Mouse (Mus musculus): Measurements from ENCODE around the gene Anp32b. TPM values are rescaled to one million over a fixed set of nuclear protein-coding genes. Genes with fewer than 3 reads are reported as not detected.

Gene Anp32b
- polyA plus RNA-seq, 1 experiment from 2014 or later, result 70.3 TPM

DNA sequence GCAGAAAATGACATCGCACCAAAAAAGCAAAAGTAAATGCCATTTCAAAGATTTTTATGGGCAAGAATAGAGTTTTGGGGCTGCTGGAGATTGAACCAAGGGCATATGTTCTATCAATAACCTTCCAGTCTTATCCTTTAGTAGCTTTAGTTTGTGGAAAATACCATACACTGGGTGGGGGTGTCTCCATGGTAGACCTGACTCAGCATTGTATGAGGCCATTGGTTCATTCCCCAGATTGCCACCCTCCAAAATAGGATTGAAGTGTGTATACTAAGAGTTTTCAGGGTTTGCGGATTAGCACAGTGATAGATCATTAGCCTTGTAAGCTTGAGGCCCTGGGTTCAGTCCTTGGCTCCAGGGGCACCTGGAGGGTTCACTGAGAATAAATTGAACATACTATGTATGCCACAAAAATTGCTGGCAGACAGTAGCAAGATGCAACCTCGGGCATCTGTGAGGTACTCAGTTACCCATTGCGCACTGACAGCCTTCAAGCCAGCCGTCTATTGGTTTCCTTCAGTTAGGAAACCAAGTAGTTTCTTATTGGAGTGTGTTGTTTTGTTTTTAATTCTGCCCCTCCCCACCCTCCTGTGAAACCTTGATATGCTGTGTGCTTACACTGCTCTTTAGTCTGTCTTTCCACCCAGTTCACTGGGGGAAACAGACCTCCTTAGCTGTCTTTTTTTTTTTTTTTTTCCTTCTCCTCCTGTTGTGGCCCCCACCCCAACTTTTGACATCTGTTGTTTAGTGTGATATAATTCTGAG is 3.6 kb downstream of the Anp32b start:
- Histone ChIP-seq H3K4me1 (peaks cover 35% of the 10 kb centered on the region), H3K27ac (replicated peaks) (no peak overlapping the region), H3K36me3 (no peaks in the 10 kb centered on the region), H3K4me2 (no peak overlapping the region; the same call in 1 of the 2 replicates), H3K9me3 (replicated peaks) (no peaks in the 10 kb centered on the region), H3K4me3 (replicated peaks) (no peak overlapping the region), H3K27me3 (replicated peaks) (no peaks in the 10 kb centered on the region), H3K9ac (replicated peaks) (no peak overlapping the region)
- WGBS, result 80% methylated on average over 5 of the region's 5 CpGs
- no peak for ATAC-seq (ENCODE audit: low FRiP score)

DNA sequence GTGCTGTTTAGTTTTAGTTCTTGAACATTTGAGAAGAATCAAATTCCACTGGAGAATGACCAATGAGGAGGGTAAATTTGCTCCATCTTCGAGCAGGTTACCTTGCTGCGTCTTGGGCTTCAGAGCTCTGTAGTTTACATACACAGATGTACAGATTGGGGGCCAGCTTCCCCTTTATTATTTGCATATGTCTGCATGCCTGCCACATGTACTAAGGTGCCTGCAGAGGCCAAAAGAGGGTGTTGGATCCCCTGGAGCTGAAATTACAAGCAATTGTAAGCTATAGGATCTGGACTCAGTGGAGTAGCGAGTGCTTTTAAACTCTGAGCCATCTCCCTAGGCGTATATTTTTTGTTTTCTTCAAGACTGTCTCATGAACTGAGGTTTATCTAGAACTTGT is 6.1 kb downstream of the Anp32b start:
- 89% methylated on average over 4 of the region's 4 CpGs for WGBS
- Histone ChIP-seq H3K4me1 (peaks cover 29% of the 10 kb centered on the region), H3K9me3 (replicated peaks) (no peaks in the 10 kb centered on the region), H3K9ac (replicated peaks) (no peak overlapping the region), H3K36me3 (peaks cover 7% of the 10 kb centered on the region), H3K27me3 (replicated peaks) (no peaks in the 10 kb centered on the region), H3K27ac (replicated peaks) (no peak overlapping the region), H3K4me3 (replicated peaks) (no peak overlapping the region), H3K4me2 (no peak overlapping the region)
- no peak for ATAC-seq (ENCODE audit: low FRiP score)

DNA sequence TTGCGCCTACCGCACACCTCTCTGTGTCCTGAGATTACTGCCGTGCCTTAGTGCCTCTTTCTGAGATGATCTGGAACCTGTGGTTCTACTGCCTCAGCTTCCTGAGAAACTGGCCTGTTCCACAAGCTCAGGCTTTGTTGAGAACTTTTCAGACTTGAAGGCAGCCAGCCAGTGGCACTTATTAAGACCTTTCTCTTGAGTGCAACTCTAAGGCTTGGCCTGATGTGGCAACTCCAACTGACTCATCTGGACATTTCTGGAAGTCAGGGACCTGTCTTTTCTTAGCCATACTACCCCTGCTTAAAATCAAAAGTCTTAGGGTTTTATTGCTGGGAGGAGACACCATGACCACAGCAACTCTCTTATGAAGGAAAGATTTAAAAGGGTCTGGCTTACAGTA is 6.5 kb downstream of the Anp32b start:
- H3K36me3 ChIP-seq, result peaks cover 8% of the 10 kb centered on the region
- peaks cover 29% of the 10 kb centered on the region for H3K4me1 ChIP-seq
- 97% methylated on average over 3 of the region's 3 CpGs for WGBS
- ATAC-seq (ENCODE audit: low FRiP score), result no peak
- no peak overlapping the region for H3K9ac ChIP-seq (replicated peaks)
- no peak overlapping the region for H3K4me2 ChIP-seq
- no peaks in the 10 kb centered on the region for H3K27me3 ChIP-seq (replicated peaks)
- no peak overlapping the region for H3K4me3 ChIP-seq (replicated peaks)
- no peaks in the 10 kb centered on the region for H3K9me3 ChIP-seq (replicated peaks)
- no peak overlapping the region for H3K27ac ChIP-seq (replicated peaks)

DNA sequence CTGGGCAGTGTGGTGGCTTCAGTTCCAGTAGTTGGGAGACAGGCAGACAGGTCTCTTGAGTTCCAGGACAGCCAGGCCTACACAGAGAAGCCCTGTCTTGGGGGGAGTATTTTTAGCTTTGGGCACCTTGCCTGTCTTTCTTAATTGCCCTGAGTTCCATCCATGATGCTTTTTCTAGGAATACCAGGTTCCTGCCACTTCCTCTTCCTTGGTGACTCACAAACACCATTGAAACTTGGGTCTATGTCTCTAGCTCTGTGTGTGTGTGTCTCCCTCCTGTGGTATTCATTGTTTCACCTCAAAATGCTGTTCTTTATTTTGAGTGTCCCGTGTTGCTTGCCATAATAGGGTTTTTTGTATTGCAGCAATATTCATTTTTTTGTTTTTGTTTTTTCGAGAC is 7.7 kb downstream of the Anp32b start:
- Histone ChIP-seq H3K4me3 (replicated peaks) (no peak overlapping the region), H3K4me1 (peaks cover 17% of the 10 kb centered on the region), H3K27me3 (replicated peaks) (no peaks in the 10 kb centered on the region), H3K9ac (replicated peaks) (no peak overlapping the region), H3K36me3 (peaks cover 18% of the 10 kb centered on the region), H3K9me3 (replicated peaks) (no peaks in the 10 kb centered on the region), H3K4me2 (no peak overlapping the region), H3K27ac (replicated peaks) (no peak overlapping the region)
- ATAC-seq (ENCODE audit: low FRiP score), result no peak
- WGBS, result 96% methylated on average over 2 of the region's 2 CpGs

DNA sequence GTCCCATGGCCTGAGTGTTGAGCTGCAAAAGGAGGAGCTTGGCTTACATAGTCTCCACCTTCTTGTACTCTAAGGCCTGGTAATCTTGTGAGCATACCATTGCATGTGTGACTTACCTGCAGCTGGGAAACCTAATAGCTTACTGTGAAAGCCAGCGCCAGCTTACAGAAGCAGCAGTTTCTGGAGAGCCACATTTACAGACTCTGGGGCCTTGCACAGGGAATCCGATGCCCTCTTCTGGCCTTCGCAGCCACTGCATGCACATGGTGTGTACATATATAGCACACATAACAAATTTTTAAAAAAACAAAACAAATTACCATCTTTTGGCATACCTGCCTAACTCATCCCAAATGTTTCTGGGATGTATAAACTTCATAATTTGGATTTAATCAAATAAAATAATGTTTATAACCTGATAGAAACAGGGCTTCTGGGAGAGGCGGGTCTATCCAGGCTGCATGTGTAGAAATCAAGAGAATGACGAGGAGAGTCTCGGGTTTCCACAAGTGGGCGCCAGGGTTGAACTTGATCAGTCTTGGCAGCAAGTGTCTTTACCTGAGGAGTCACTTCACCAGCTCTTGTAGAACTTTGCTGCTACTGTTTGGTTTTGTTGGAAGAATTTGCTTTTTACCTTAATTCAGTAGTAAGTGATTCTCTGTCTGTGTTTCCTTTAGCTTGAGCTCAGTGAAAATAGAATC is 12.6 kb downstream of the Anp32b start:
- H3K36me3 ChIP-seq, result peaks cover 57% of the 10 kb centered on the region
- ATAC-seq (ENCODE audit: low FRiP score), result no peak
- 89% methylated on average over 7 of the region's 7 CpGs for WGBS

DNA sequence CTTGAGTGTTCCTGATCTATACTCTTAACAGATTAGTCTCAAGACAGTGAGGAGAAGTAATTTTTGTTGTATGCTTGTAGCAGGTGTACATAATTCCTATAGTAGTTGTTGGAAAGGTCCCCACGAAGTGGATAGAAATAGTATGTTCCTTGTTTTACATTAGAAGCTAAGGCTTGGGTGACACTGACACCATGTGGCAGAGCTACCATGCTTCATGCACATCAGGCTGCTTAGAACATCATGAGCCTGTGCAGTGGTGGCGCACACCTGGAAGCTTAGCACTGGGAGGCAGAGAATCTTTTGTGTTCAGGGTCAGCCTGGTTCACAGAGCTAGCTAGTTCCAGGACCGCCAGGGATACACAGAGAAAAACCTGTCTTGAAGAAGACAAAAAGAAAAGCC is 15.0 kb downstream of the Anp32b start:
- no peaks in the 10 kb centered on the region for H3K4me1 ChIP-seq
- ATAC-seq (ENCODE audit: low FRiP score), result no peak

More for the DNA sequence above, 12.6 kb downstream of the Anp32b start:
- H3K27me3 ChIP-seq (replicated peaks), result no peaks in the 10 kb centered on the region
- no peaks in the 10 kb centered on the region for H3K9me3 ChIP-seq (replicated peaks)
- no peaks in the 10 kb centered on the region for H3K4me1 ChIP-seq
- no peak overlapping the region for H3K9ac ChIP-seq (replicated peaks)
- no peak overlapping the region for H3K4me3 ChIP-seq (replicated peaks)
- no peak overlapping the region for H3K27ac ChIP-seq (replicated peaks)
- no peak overlapping the region for H3K4me2 ChIP-seq

DNA sequence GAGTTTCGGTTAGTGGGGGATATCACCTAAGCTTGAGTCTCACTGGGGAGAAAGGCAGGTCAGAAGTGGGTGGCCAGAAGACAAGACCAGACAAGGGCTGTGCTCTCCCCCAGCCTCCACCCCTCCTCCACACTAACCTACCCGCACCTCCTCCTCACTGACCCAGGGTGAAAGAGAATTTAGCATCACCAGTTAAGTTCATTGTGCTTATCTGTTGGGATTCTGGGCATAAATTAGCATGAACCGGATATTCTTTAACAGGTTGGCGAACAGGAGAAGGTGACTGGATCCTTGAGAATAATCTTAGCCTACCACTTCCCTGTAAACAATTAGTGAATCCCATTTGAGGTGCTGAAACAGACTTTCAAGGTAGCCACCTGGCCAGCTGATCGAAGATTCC is 24.4 kb downstream of the Anp32b start:
- no peak overlapping the region for H3K9ac ChIP-seq (replicated peaks)
- ATAC-seq (ENCODE audit: low FRiP score), result no peak
- no peak overlapping the region for H3K4me2 ChIP-seq
- no peaks in the 10 kb centered on the region for H3K27me3 ChIP-seq (replicated peaks)
- no peaks in the 10 kb centered on the region for H3K4me1 ChIP-seq
- 97% methylated on average over 5 of the region's 5 CpGs for WGBS
- no peak overlapping the region for H3K4me3 ChIP-seq (replicated peaks)
- no peak overlapping the region for H3K27ac ChIP-seq (replicated peaks)
- no peaks in the 10 kb centered on the region for H3K9me3 ChIP-seq (replicated peaks)
- peaks cover 51% of the 10 kb centered on the region for H3K36me3 ChIP-seq

More for the DNA sequence above, 15.0 kb downstream of the Anp32b start:
- Histone ChIP-seq H3K36me3 (peaks cover 81% of the 10 kb centered on the region), H3K4me2 (no peak overlapping the region), H3K9ac (replicated peaks) (no peak overlapping the region), H3K9me3 (replicated peaks) (no peaks in the 10 kb centered on the region), H3K27me3 (replicated peaks) (no peaks in the 10 kb centered on the region), H3K27ac (replicated peaks) (no peak overlapping the region), H3K4me3 (replicated peaks) (no peak overlapping the region)
- WGBS, result 90% methylated on average over 3 of the region's 3 CpGs

DNA sequence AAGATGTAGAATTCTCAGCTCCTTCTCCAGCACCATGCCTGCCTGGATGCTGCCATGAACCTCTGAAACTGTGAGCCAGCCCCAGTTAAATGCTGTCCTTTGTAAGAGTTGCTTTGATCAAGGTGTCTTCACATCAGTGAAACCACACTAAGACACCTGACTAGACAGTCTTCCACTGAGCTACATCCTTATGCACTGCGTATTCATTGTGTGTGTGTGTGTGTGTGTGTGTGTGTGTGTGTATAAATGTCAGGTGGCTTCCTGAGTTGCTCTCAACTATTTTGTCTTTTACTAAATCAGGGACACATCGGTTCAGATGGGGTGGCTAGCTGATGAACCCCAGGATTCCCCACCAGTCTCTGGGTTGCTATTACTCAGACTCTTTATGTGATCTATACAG is 28.4 kb downstream of the Anp32b start:
- H3K4me1 ChIP-seq, result no peaks in the 10 kb centered on the region
- 94% methylated on average over 2 of the region's 2 CpGs for WGBS
- H3K27ac ChIP-seq (replicated peaks), result no peak overlapping the region

DNA sequence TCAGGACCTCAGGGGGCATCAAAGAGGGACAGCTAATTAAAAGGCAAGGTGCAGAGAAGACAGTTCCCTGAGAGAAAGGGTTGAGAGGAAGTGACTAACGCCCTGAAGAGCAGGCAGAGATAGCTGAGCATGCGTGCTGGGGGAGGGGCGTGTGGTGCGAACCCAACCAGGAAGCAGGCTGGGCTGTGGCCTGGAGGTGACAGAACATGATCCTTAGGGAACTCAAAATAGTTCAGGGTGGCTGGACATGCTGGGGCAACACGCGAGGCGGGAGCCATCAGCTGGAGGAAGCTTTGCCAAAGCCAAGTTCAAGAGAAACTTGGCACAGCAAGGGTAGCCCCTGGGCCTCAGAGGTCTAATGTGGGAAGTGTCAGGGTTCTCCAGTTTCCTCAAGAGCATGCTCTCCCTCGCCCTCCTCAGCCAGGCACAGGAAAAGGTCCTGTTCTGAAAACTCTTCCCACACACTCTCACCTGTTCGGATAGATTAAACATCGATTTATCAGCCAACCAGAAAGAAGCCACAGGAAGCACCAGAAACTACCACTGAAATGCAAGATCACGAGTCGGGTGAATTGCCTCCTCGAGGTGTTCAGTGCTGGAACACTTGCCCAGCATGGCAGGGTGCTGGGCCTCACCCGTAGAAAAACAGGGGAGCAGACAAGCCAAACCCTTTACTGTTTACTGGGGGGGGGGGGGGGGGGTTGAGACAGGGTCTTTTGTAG is 35.2 kb downstream of the Anp32b start:
- Histone ChIP-seq H3K27ac (replicated peaks) (no peak overlapping the region), H3K36me3 (no peaks in the 10 kb centered on the region), H3K4me3 (replicated peaks) (no peak overlapping the region), H3K9ac (replicated peaks) (no peak overlapping the region), H3K4me2 (no peak overlapping the region), H3K4me1 (peaks cover 14% of the 10 kb centered on the region), H3K9me3 (replicated peaks) (no peaks in the 10 kb centered on the region), H3K27me3 (replicated peaks) (no peaks in the 10 kb centered on the region)
- WGBS, result 59% methylated on average over 14 of the region's 14 CpGs
- ATAC-seq (ENCODE audit: low FRiP score), result no peak

More for the DNA sequence above, 28.4 kb downstream of the Anp32b start:
- Histone ChIP-seq H3K4me3 (replicated peaks) (no peak overlapping the region), H3K27me3 (replicated peaks) (no peaks in the 10 kb centered on the region), H3K9me3 (replicated peaks) (no peaks in the 10 kb centered on the region), H3K9ac (replicated peaks) (no peak overlapping the region), H3K36me3 (peaks cover 19% of the 10 kb centered on the region), H3K4me2 (no peak overlapping the region)
- no peak for ATAC-seq (ENCODE audit: low FRiP score)

DNA sequence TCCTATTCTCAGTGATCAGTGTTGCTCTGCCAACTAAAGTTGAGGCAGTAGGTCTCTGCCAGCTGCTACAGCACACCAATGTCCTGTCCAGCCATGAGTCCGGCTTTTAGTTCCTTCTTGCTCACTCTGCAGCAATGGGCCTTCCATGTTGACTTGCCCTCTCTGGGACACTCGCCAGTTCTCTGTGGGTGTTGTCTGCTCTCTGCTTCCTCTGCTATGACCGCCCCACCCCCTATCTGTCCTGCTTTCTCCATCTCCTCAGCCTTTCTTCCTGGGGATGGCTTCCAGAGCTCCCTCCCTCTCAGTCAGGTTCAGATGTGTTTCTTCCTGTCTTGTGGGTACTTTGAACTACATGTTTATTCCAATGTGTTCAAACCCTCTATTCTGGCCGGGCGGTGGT is 36.6 kb downstream of the Anp32b start:
- no peak overlapping the region for H3K9ac ChIP-seq (replicated peaks)
- no peaks in the 10 kb centered on the region for H3K9me3 ChIP-seq (replicated peaks)
- WGBS, result 93% methylated on average over 5 of the region's 5 CpGs
- no peaks in the 10 kb centered on the region for H3K27me3 ChIP-seq (replicated peaks)
- no peak overlapping the region for H3K4me3 ChIP-seq (replicated peaks)
- H3K4me1 ChIP-seq, result peaks cover 17% of the 10 kb centered on the region
- no peak overlapping the region for H3K4me2 ChIP-seq
- H3K27ac ChIP-seq (replicated peaks), result no peak overlapping the region
- H3K36me3 ChIP-seq, result no peaks in the 10 kb centered on the region
- ATAC-seq (ENCODE audit: low FRiP score), result no peak

DNA sequence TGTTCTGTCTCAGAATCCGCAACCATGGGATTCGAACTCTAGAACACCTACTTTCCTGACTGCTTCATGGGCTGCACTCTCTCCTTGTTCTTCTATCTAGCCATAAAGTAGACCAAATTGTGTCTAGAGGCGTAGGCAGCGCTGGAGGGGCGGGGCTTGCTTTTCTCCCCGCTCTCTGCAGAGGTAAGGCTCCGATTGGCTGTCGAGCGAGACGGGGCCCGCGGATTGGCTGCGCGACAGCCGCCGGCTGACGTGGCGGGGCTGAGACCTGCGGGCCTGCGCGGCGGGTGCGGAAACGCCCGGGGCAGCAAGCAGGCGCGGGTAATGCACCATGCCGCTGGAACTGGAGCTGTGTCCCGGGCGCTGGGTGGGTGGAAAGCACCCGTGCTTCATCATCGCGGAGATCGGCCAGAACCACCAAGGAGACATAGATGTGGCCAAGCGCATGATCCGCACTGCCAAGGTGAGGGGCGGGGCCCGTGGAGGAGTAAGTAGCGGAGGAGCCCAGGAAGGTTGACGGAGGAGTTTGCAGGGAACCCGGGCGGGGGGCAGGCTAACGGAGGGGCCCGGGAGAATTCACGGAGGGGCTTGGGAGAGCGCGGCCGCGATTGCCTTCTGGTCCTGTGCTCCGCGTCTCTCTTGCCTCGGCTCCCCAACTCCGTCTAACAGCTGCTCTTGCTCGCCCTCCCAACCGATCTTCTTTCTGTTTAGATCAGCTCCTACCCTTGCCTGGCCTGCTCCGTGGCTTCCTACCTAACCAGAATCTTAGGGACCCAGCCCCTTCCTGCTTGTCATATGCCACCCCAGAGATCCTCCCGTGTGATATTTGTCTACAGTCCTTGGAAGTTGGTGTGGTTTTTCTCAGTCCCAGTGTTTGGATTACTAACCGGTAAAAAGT is 38.6 kb downstream of the Anp32b start, which contains the start of gene Nans:
TSS of gene Nans (plus strand) at position 221 of the 898 bp plus-strand sequence.
- H3K9me3 ChIP-seq (replicated peaks), result no peaks in the 10 kb centered on the region
- no peaks in the 10 kb centered on the region for H3K27me3 ChIP-seq (replicated peaks)
- peak within 1 kb of the TSS; percentile 81 for H3K27ac ChIP-seq (replicated peaks)
- peak within 1 kb of the TSS; percentile 61 for H3K4me2 ChIP-seq
- H3K4me3 ChIP-seq (replicated peaks), result peak within 1 kb of the TSS; percentile 83
- peak within 1 kb of the TSS; percentile 77 for H3K9ac ChIP-seq (replicated peaks)
- peaks cover 18% of the 10 kb centered on the region for H3K36me3 ChIP-seq
- WGBS, result under 1% methylated on average over 58 of the region's 58 CpGs
- H3K4me1 ChIP-seq, result peaks cover 17% of the 10 kb centered on the region
- peak; percentile 99 for ATAC-seq (ENCODE audit: low FRiP score)
